Mouse (Mus musculus) kidney, postnatal 0 days (tissue): ENCODE measurements around the gene C2cd5. TPM values are rescaled to one million over a fixed set of nuclear protein-coding genes. Genes with fewer than 3 reads are reported as not detected.
"Not testable (repeated sequence)": the region's sequence is repeated elsewhere in the genome, so short reads cannot be mapped to it uniquely, and the experiment has no call there.

ENCODE experiments used
- ATAC-seq: fragments of 200-750 bp; cut with Nextera tagmentation; replicated peaks from 2 replicates; pipeline ENCODE4 v1.8.0; 2017; ENCODE audit warnings: low read depth, moderate number of reproducible peaks, moderate TSS enrichment, moderate library complexity; ENCODE audit not compliant: low FRiP score
- DNase-seq: peaks from one replicate; pipeline ENCODE4 v3.0.0-alpha.2; 2016; ENCODE audit warnings: low spot score
- H3K27ac ChIP-seq: fragments of 300-500 bp; sonication (generic); 2 replicates; pipeline ENCODE4 v1.5.1; 2014; ENCODE audit warnings: mild to moderate bottlenecking
- H3K27me3 ChIP-seq: fragments of 300-500 bp; sonication (generic); 2 replicates; pipeline ENCODE4 v1.6.1; 2014; ENCODE audit warnings: low read length, mixed read lengths; ENCODE audit not compliant: insufficient read depth
- H3K36me3 ChIP-seq: fragments of 300-500 bp; sonication (generic); 2 replicates; pipeline ENCODE4 v1.6.1; 2014; ENCODE audit warnings: low read length, mixed read lengths; ENCODE audit not compliant: insufficient read depth
- H3K4me1 ChIP-seq: fragments of 300-500 bp; sonication (generic); replicated peaks from 2 replicates; pipeline ENCODE4 v1.6.1; 2014; ENCODE audit warnings: antibody characterized with exemption, low read length, mixed read lengths; ENCODE audit not compliant: insufficient read depth
- H3K4me2 ChIP-seq: fragments of 300-500 bp; sonication (generic); 2 replicates; pipeline ENCODE4 v1.6.1; 2014; ENCODE audit warnings: mild to moderate bottlenecking, low read length, moderate library complexity, mixed read lengths
- H3K4me3 ChIP-seq: fragments of 300-500 bp; sonication (generic); replicated peaks from 2 replicates; pipeline ENCODE4 v1.5.1; 2014; ENCODE audit warnings: low read depth, low read length
- H3K9ac ChIP-seq: fragments of 300-500 bp; sonication (generic); 2 replicates; pipeline ENCODE4 v1.6.1; 2014; ENCODE audit warnings: low read depth, low read length
- H3K9me3 ChIP-seq: fragments of 300-500 bp; sonication (generic); replicated peaks from 2 replicates; pipeline ENCODE4 v1.6.1; 2016; ENCODE audit warnings: low read length, inconsistent platforms, mixed read lengths
- CTCF ChIP-seq: IDR thresholded peaks from 2 replicates; pipeline ENCODE4 v1.5.1; 2016; ENCODE audit warnings: antibody characterized with exemption, low read depth, mild to moderate bottlenecking, moderate library complexity
- WGBS: fragments of 180-500 bp; shearing (Covaris S2); extraction: QIAGEN DNeasy Blood & Tissue Kit; methylation state at CpG from one replicate; pipeline ENCODE4 v1.1.7; 2014; 5-methylcytosine and 5-hydroxymethylcytosine counted together
- polyA plus RNA-seq: library from polyadenylated mRNA; unstranded; fragments of >200 nt; fragmentation: Nextera tagmentation; extraction: Ambion mirVana; gene quantifications from 2 replicates; pipeline ENCODE4 v1.2.1, GENCODE M21; 2015

Gene C2cd5
- polyA plus RNA-seq, 1 experiment from 2014 or later: 19.1 TPM

- H3K4me2 ChIP-seq: no peak overlapping the region
- no peaks in the 10 kb centered on the region for H3K9me3 ChIP-seq
- 93% methylated on average over 15 of the region's 15 CpGs for WGBS
- H3K4me3 ChIP-seq: no peak overlapping the region
- no peaks in the 10 kb centered on the region for H3K4me1 ChIP-seq
- no peak for TF ChIP-seq CTCF
- no peak for DNase-seq
- no peaks in the 10 kb centered on the region for H3K27me3 ChIP-seq
- H3K9ac ChIP-seq: no peak overlapping the region
- peaks cover 20% of the 10 kb centered on the region; the same call in 1 of the 2 replicates for H3K36me3 ChIP-seq
- H3K27ac ChIP-seq: no peak overlapping the region
- ATAC-seq: no peak
Observed at GRCm38 (mm10) chr6:143012513-143013215, 87.3 kb downstream of the C2cd5 start.

- no peaks in the 10 kb centered on the region for H3K27me3 ChIP-seq
Observed at GRCm38 (mm10) chr6:143008865-143009264, 91.1 kb downstream of the C2cd5 start.

GRCm38 (mm10) chr6:143005209-143005608 lies 94.7 kb downstream of the C2cd5 start:
- H3K4me1 ChIP-seq, H3K4me2 ChIP-seq, ATAC-seq, DNase-seq, H3K9ac ChIP-seq, H3K27ac ChIP-seq, H3K27me3 ChIP-seq, H3K36me3 ChIP-seq, H3K4me3 ChIP-seq, H3K9me3 ChIP-seq: not testable (repeated sequence)
- 89% methylated on average over 9 of the region's 9 CpGs for WGBS

More at GRCm38 (mm10) chr6:143008865-143009264, 91.1 kb downstream of the C2cd5 start:
- no peaks in the 10 kb centered on the region for H3K4me1 ChIP-seq
- H3K9me3 ChIP-seq: no peaks in the 10 kb centered on the region
- no peak overlapping the region for H3K4me2 ChIP-seq
- H3K4me3 ChIP-seq: no peak overlapping the region
- ATAC-seq (no peak), DNase-seq (no peak)
- H3K36me3 ChIP-seq: peaks cover 12% of the 10 kb centered on the region; the same call in 1 of the 2 replicates
- no peak for TF ChIP-seq CTCF
- WGBS: 83% methylated on average over 5 of the region's 5 CpGs
- H3K9ac ChIP-seq: no peak overlapping the region
- no peak overlapping the region for H3K27ac ChIP-seq

DNA sequence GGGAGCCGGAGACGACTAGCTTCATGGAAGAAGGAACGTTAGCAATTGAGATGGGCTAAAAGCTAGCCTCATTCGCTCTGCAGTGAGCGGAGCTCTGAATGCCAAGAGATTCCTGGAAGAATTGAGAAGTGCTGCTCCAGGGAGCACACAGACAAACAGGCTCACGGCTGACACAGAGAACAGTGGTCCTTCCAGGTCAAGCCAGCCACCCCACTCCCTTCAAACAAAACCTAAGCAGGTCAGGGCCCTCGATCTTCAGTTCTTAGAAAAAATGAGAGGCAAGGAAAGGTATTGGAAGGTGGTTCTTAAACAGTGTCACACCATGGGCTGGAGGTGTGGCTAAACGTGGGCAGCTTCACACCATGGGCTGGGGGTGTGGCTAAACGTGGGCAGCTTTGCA lies 95.1 kb downstream of the C2cd5 start:
- Histone ChIP-seq H3K4me2 (no peak overlapping the region), H3K27me3 (no peaks in the 10 kb centered on the region), H3K9me3 (no peaks in the 10 kb centered on the region), H3K4me3 (no peak overlapping the region), H3K36me3 (no peaks in the 10 kb centered on the region), H3K9ac (no peak overlapping the region), H3K27ac (no peak overlapping the region), H3K4me1 (no peaks in the 10 kb centered on the region)
- 68% methylated on average over 9 of the region's 9 CpGs for WGBS
- ATAC-seq (no peak), DNase-seq (no peak)
- no peak for TF ChIP-seq CTCF

- no peak for ATAC-seq
- H3K4me1 ChIP-seq: no peaks in the 10 kb centered on the region
- DNase-seq: no peak
- no peak overlapping the region for H3K4me2 ChIP-seq
- H3K27ac ChIP-seq: no peak overlapping the region
- H3K4me3 ChIP-seq: no peak overlapping the region
- H3K9ac ChIP-seq: no peak overlapping the region
- H3K27me3 ChIP-seq: no peaks in the 10 kb centered on the region
- WGBS: 46% methylated on average over 12 of the region's 12 CpGs
- H3K9me3 ChIP-seq: no peaks in the 10 kb centered on the region
- H3K36me3 ChIP-seq: no peaks in the 10 kb centered on the region
- TF ChIP-seq CTCF: no peak
Observed at GRCm38 (mm10) chr6:142998221-142998999, 101.5 kb downstream of the C2cd5 start.

- Histone ChIP-seq H3K9me3 (no peaks in the 10 kb centered on the region), H3K27ac (no peak overlapping the region), H3K4me1 (no peaks in the 10 kb centered on the region), H3K27me3 (no peaks in the 10 kb centered on the region), H3K4me2 (no peak overlapping the region), H3K4me3 (no peak overlapping the region), H3K9ac (no peak overlapping the region), H3K36me3 (no peaks in the 10 kb centered on the region)
- ATAC-seq (no peak), DNase-seq (no peak)
- no peak for TF ChIP-seq CTCF
- 86% methylated on average over 3 of the region's 3 CpGs for WGBS
Observed at GRCm38 (mm10) chr6:142996887-142997286, 103.1 kb downstream of the C2cd5 start.
